Mouse (Mus musculus) hindbrain, embryonic 14.5 days (tissue): ENCODE measurements at regions not wholly inside any gene's neighbourhood (a gene's known extent, or its start where the extent isn't known, plus 50 kb on each side); places are given as distances from the start of the nearest gene placed in this dataset.

ENCODE experiments used
- ATAC-seq: fragments of 200-750 bp; cut with Nextera tagmentation; 2 replicates; pipeline ENCODE4 v1.8.0; 2017; ENCODE audit warnings: moderate number of reproducible peaks, mild to moderate bottlenecking, moderate TSS enrichment, moderate library complexity; ENCODE audit not compliant: low FRiP score
- DNase-seq: peaks from one replicate; pipeline ENCODE4 v3.0.0-alpha.2; 2015; ENCODE audit warnings: low spot score
- H3K27ac ChIP-seq: fragments of 300-500 bp; sonication (generic); 2 replicates; pipeline ENCODE4 v1.5.1; 2014; ENCODE audit warnings: mild to moderate bottlenecking, moderate library complexity
- H3K27me3 ChIP-seq: fragments of 300-500 bp; sonication (generic); 2 replicates; pipeline ENCODE4 v1.6.1; 2014; ENCODE audit warnings: mild to moderate bottlenecking, low read length, mixed read lengths; ENCODE audit not compliant: control insufficient read depth, insufficient read depth
- H3K36me3 ChIP-seq: fragments of 300-500 bp; sonication (generic); replicated peaks from 2 replicates; pipeline ENCODE4 v1.6.1; 2014; ENCODE audit not compliant: control insufficient read depth, insufficient read depth
- H3K4me1 ChIP-seq: fragments of 300-500 bp; sonication (generic); replicated peaks from 2 replicates; pipeline ENCODE4 v1.6.1; 2014; ENCODE audit warnings: antibody characterized with exemption, low read length, mixed read lengths; ENCODE audit not compliant: control insufficient read depth, insufficient read depth
- H3K4me2 ChIP-seq: fragments of 300-500 bp; sonication (generic); replicated peaks from 2 replicates; pipeline ENCODE4 v1.6.1; 2014; ENCODE audit warnings: mild to moderate bottlenecking, moderate library complexity
- H3K4me3 ChIP-seq: fragments of 300-500 bp; sonication (generic); replicated peaks from 2 replicates; pipeline ENCODE4 v1.5.1; 2014; ENCODE audit warnings: mild to moderate bottlenecking, low read length
- H3K9ac ChIP-seq: fragments of 300-500 bp; sonication (generic); 2 replicates; pipeline ENCODE4 v1.6.1; 2014
- H3K9me3 ChIP-seq: fragments of 300-500 bp; sonication (generic); 2 replicates; pipeline ENCODE4 v1.6.1; 2016; ENCODE audit warnings: low read length; ENCODE audit not compliant: control insufficient read depth
- WGBS: fragments of 180-500 bp; shearing (Covaris S2); extraction: QIAGEN DNeasy Blood & Tissue Kit; methylation state at CpG from one replicate; pipeline ENCODE4 v1.1.7; 2014; 5-methylcytosine and 5-hydroxymethylcytosine counted together

DNA sequence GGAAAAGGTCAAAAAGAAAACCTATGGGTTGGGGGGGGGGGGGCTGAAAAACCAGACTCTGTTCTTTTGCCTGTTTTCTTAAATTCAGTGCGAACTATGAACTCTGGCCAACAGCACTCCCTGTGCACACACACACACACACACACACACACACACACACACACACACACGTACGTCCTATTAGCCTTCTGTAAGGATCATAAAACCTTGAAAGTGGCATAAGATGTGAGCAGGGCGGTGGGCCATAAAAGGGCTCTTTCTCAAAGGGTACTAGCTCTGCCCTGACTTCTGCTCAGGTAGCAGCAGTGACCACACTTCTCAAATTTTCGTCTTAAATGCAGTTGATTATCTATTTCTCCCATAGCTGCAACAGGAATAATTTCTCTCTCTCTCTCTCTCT is 199.2 kb downstream of the Lrig3 start:
- Histone ChIP-seq H3K9me3 (no peaks in the 10 kb centered on the region), H3K4me3 (no peak overlapping the region), H3K36me3 (no peaks in the 10 kb centered on the region), H3K27me3 (no peaks in the 10 kb centered on the region), H3K4me1 (no peaks in the 10 kb centered on the region), H3K9ac (no peak overlapping the region), H3K27ac (no peak overlapping the region), H3K4me2 (no peak overlapping the region)
- DNase-seq (no peak), ATAC-seq (no peak)
- 89% methylated on average over 5 of the region's 5 CpGs for WGBS

DNA sequence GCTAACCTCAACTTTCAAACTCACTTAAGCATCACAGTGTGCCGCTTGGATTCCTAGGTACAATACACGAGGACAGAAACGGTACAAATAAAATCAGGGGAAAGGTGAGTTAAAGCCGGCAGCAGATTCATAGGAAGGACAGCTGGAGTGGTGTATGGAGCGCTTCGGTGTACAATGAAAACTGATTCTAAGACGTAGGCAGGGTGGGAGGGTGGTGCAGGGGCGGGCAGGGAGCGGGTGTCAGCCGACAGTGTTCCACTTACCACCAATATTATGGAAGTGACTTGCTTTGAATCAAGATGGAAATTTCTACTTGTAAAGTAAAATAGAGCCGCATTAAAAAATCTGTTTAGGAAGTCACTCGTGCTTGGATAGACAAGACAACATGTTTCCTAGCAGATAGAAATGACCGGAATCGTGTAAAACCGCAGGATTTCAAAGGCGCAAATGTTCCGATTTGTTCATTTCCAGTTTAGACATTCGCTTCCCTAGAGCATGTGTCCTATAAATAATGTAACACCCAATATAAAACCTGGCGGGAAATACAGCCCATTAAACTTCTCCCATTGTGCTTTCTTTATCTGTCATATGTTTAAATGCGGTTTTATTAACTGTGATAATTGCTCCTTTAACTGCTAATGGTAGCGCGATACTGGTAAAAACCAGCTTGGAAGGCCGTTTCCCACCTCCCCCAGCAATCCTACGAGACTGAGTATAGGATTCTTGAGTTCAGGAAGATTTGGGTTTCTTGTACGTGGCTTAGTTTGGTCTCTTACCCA is 203.3 kb downstream of the Lrig3 start:
- no peak overlapping the region for H3K9ac ChIP-seq
- no peak for ATAC-seq
- H3K4me3 ChIP-seq: no peak overlapping the region
- WGBS: 83% methylated on average over 25 of the region's 25 CpGs
- no peak for DNase-seq
- H3K9me3 ChIP-seq: no peaks in the 10 kb centered on the region
- H3K36me3 ChIP-seq: no peaks in the 10 kb centered on the region
- H3K27ac ChIP-seq: no peak overlapping the region
- H3K4me2 ChIP-seq: no peak overlapping the region
- no peaks in the 10 kb centered on the region for H3K4me1 ChIP-seq
- no peaks in the 10 kb centered on the region for H3K27me3 ChIP-seq

- 58% methylated on average over 5 of the region's 5 CpGs for WGBS
Observed at GRCm38 (mm10) chr10:126169874-126170163, 203.9 kb downstream of the Lrig3 start.

GRCm38 (mm10) chr10:126176759-126177473 is 210.9 kb downstream of the Lrig3 start:
- no peaks in the 10 kb centered on the region for H3K9me3 ChIP-seq
- ATAC-seq: peak; percentile 59; the same call in 1 of the 2 replicates
- no peak overlapping the region for H3K27ac ChIP-seq
- no peak for DNase-seq
- no peaks in the 10 kb centered on the region for H3K36me3 ChIP-seq
- WGBS: 77% methylated on average over 4 of the region's 4 CpGs
- H3K27me3 ChIP-seq: no peaks in the 10 kb centered on the region
- no peak overlapping the region for H3K9ac ChIP-seq
- no peak overlapping the region for H3K4me3 ChIP-seq
- no peak overlapping the region for H3K4me2 ChIP-seq
- H3K4me1 ChIP-seq: 0 out of 2 replicates have a peak, but pooled peaks cover 4% of the 10 kb centered on the region

More at GRCm38 (mm10) chr10:126169874-126170163, 203.9 kb downstream of the Lrig3 start:
- DNase-seq (peak; percentile 33), ATAC-seq (no peak)
- H3K36me3 ChIP-seq: no peaks in the 10 kb centered on the region
- H3K4me3 ChIP-seq: no peak overlapping the region
- no peaks in the 10 kb centered on the region for H3K4me1 ChIP-seq
- H3K27me3 ChIP-seq: no peaks in the 10 kb centered on the region
- no peak overlapping the region for H3K4me2 ChIP-seq
- H3K27ac ChIP-seq: no peak overlapping the region
- H3K9ac ChIP-seq: no peak overlapping the region
- no peaks in the 10 kb centered on the region for H3K9me3 ChIP-seq

- Histone ChIP-seq H3K4me2 (no peak overlapping the region), H3K4me1 (no peaks in the 10 kb centered on the region), H3K27me3 (no peaks in the 10 kb centered on the region), H3K27ac (no peak overlapping the region), H3K9ac (no peak overlapping the region), H3K4me3 (no peak overlapping the region), H3K36me3 (no peaks in the 10 kb centered on the region), H3K9me3 (peaks cover 7% of the 10 kb centered on the region; the same call in 1 of the 2 replicates)
- DNase-seq (peak; percentile 9), ATAC-seq (no peak)
- WGBS: 76% methylated on average over 2 of the region's 2 CpGs
Observed at GRCm38 (mm10) chr10:126182386-126182785, 216.4 kb downstream of the Lrig3 start.

DNA sequence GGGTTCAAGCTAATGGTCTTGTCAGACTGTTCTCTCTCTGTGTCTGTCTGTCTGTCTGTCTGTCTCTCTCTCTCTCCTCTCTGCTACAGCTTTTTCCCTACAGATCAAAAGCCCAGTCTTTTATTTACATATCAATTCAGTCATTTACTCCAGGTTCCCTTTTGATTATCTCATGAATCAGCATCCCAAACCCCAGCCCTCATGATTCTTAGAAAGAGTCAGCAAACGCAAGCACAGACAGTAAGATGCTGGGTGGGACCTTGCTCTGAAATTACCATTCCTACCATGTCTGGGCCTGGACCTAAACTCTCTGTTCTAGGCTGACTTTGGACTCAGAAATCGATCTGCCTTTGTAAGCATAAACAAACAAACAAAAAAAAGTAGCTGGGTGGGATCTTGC is 218.0 kb downstream of the Lrig3 start:
- Histone ChIP-seq H3K9me3 (peaks cover 7% of the 10 kb centered on the region; the same call in 1 of the 2 replicates), H3K4me3 (no peak overlapping the region), H3K4me2 (no peak overlapping the region), H3K9ac (no peak overlapping the region), H3K36me3 (no peaks in the 10 kb centered on the region), H3K27me3 (no peaks in the 10 kb centered on the region), H3K27ac (no peak overlapping the region), H3K4me1 (no peaks in the 10 kb centered on the region)
- 79% methylated on average over 2 of the region's 2 CpGs for WGBS
- DNase-seq (no peak), ATAC-seq (no peak)

DNA sequence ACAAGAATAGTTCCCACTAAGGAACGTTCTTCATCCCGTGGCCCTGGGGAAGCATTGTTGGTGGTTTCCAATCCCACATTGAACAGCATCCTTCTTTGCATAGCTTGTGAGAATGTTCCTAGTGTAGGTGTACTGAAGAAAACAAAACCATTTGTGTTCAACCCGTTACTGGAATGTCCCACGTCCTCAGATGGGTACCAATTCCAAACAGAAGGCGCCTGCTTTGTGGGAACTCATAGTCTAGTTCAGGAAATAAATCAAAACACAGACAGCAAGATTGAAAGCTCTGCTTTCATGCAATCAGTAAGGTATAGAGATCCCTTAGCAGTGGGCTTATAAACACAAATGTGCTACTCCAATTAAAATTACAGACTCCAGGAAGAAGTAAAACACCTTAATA is 219.4 kb downstream of the Lrig3 start:
- 89% methylated on average over 5 of the region's 5 CpGs for WGBS
- no peaks in the 10 kb centered on the region for H3K27me3 ChIP-seq
- no peak for ATAC-seq
- H3K4me3 ChIP-seq: no peak overlapping the region
- no peak overlapping the region for H3K4me2 ChIP-seq
- DNase-seq: no peak
- H3K9me3 ChIP-seq: peaks cover 7% of the 10 kb centered on the region; the same call in 1 of the 2 replicates
- H3K36me3 ChIP-seq: no peaks in the 10 kb centered on the region
- H3K27ac ChIP-seq: no peak overlapping the region
- no peak overlapping the region for H3K9ac ChIP-seq
- no peaks in the 10 kb centered on the region for H3K4me1 ChIP-seq

GRCm38 (mm10) chr10:126186086-126186485 is 220.1 kb downstream of the Lrig3 start:
- 90% methylated on average over 10 of the region's 10 CpGs for WGBS
- no peak for DNase-seq

DNA sequence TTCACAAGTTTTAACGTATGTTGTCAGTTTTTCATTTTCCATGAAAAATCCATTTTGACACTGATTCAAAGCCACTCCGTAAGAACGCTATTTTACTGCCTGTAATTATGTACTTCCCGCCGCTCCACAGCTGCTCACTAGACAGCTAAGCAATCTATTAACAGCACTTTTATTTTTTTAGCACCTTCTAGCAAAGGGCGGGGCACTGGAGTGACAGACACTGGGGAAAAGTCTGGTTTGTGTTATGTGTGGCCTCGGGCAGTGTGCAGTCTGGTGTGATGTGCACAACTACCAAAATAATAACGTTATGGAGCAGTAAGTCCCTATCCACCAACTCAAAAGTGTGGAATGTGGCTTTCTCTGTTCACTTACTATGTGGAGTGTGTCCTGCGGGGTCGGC is 223.0 kb downstream of the Lrig3 start:
- Histone ChIP-seq H3K4me3 (no peak overlapping the region), H3K27me3 (no peaks in the 10 kb centered on the region), H3K4me2 (no peak overlapping the region), H3K36me3 (no peaks in the 10 kb centered on the region), H3K9ac (no peak overlapping the region), H3K27ac (no peak overlapping the region), H3K9me3 (peaks cover 7% of the 10 kb centered on the region; the same call in 1 of the 2 replicates), H3K4me1 (no peaks in the 10 kb centered on the region)
- peak; percentile 37; the same call in 1 of the 2 replicates for ATAC-seq
- WGBS: 71% methylated on average over 10 of the region's 10 CpGs
- DNase-seq: peak; percentile 35

More at GRCm38 (mm10) chr10:126186086-126186485, 220.1 kb downstream of the Lrig3 start:
- Histone ChIP-seq H3K4me3 (no peak overlapping the region), H3K36me3 (no peaks in the 10 kb centered on the region), H3K4me2 (no peak overlapping the region), H3K9ac (no peak overlapping the region), H3K27me3 (no peaks in the 10 kb centered on the region), H3K4me1 (no peaks in the 10 kb centered on the region), H3K27ac (no peak overlapping the region), H3K9me3 (peaks cover 7% of the 10 kb centered on the region; the same call in 1 of the 2 replicates)
- ATAC-seq: no peak
